Mouse (Mus musculus) limb, embryonic 14.5 days (tissue): ENCODE measurements at regions not wholly inside any gene's neighbourhood (a gene's known extent, or its start where the extent isn't known, plus 50 kb on each side); places are given as distances from the start of the nearest gene placed in this dataset.
"Not testable (repeated sequence)": the region's sequence is repeated elsewhere in the genome, so short reads cannot be mapped to it uniquely, and the experiment has no call there.

ENCODE experiments used
- ATAC-seq: fragments of 200-750 bp; cut with Nextera tagmentation; 2 replicates; pipeline ENCODE4 v1.8.0; 2017; ENCODE audit warnings: low read depth, moderate number of reproducible peaks, moderate TSS enrichment; ENCODE audit not compliant: low FRiP score
- DNase-seq: peaks from one replicate; pipeline ENCODE4 v3.0.0-alpha.2; 2015; ENCODE audit warnings: low spot score
- H3K27ac ChIP-seq: fragments of 300-500 bp; sonication (generic); replicated peaks from 2 replicates; pipeline ENCODE4 v1.5.1; 2014; ENCODE audit warnings: low read depth, mild to moderate bottlenecking, low read length, moderate library complexity, mixed read lengths
- H3K27me3 ChIP-seq: fragments of 300-500 bp; sonication (generic); 2 replicates; pipeline ENCODE4 v1.6.1; 2014; ENCODE audit warnings: low read length, mixed read lengths; ENCODE audit not compliant: control insufficient read depth, insufficient read depth
- H3K36me3 ChIP-seq: fragments of 300-500 bp; sonication (generic); 2 replicates; pipeline ENCODE4 v1.6.1; 2014; ENCODE audit warnings: mild to moderate bottlenecking, low read length, moderate library complexity, mixed read lengths; ENCODE audit not compliant: control insufficient read depth, insufficient read depth
- H3K4me1 ChIP-seq: fragments of 300-500 bp; sonication (generic); 2 replicates; pipeline ENCODE4 v1.6.1; 2014; ENCODE audit warnings: antibody characterized with exemption, low read length, mixed read lengths; ENCODE audit not compliant: control insufficient read depth, insufficient read depth
- H3K4me2 ChIP-seq: fragments of 300-500 bp; sonication (generic); replicated peaks from 2 replicates; pipeline ENCODE4 v1.6.1; 2014; ENCODE audit warnings: low read depth, mild to moderate bottlenecking, low read length, moderate library complexity; ENCODE audit not compliant: severe bottlenecking
- H3K4me3 ChIP-seq: fragments of 300-500 bp; sonication (generic); replicated peaks from 2 replicates; pipeline ENCODE4 v1.5.1; 2014; ENCODE audit warnings: low read length
- H3K9ac ChIP-seq: fragments of 300-500 bp; sonication (generic); 2 replicates; pipeline ENCODE4 v1.6.1; 2014; ENCODE audit warnings: mild to moderate bottlenecking, low read depth, low read length, moderate library complexity; ENCODE audit not compliant: severe bottlenecking
- H3K9me3 ChIP-seq: fragments of 300-500 bp; sonication (generic); 2 replicates; pipeline ENCODE4 v1.6.1; 2016; ENCODE audit warnings: low read length; ENCODE audit not compliant: control insufficient read depth
- POLR2A ChIP-seq: fragments of 200-500 bp; IDR thresholded peaks from 2 replicates; pipeline ENCODE4 v1.8.0; 2012; ENCODE audit warnings: inconsistent platforms, mild to moderate bottlenecking, moderate library complexity, borderline replicate concordance; ENCODE audit not compliant: insufficient read depth, insufficient read length; ENCODE audit errors: extremely low read depth
- WGBS: fragments of 180-500 bp; shearing (Covaris S2); extraction: QIAGEN DNeasy Blood & Tissue Kit; methylation state at CpG from one replicate; pipeline ENCODE4 v1.1.7; 2014; 5-methylcytosine and 5-hydroxymethylcytosine counted together

DNA sequence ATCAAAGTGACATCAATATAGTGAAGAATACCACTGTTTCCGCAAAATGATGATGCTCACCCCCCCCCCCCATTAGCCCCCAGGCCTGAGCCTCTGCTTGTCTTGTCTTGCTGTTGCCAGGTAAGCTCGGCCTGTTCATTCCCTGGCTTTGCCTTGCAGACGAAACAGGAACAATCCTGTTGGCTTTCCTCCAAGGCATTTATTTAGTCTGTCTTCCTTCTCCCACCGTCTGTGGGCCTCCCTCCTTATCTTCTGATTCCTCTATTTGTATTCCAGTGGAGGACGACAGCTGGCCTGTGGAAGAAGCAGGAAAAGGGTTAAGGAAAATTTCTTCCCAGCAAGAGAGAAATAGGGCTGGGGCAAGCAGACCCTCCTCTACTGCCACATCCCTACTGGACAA, 172.1 kb downstream of the Wdr11 start:
- no peak overlapping the region for H3K4me2 ChIP-seq
- peak; percentile 72 for DNase-seq
- no peak overlapping the region for H3K9ac ChIP-seq
- WGBS, result 41% methylated on average over 5 of the region's 5 CpGs
- no peak for TF ChIP-seq POLR2A
- no peak for ATAC-seq
- no peaks in the 10 kb centered on the region for H3K9me3 ChIP-seq
- H3K36me3 ChIP-seq, result no peaks in the 10 kb centered on the region
- H3K27me3 ChIP-seq, result no peaks in the 10 kb centered on the region
- H3K4me1 ChIP-seq, result no peaks in the 10 kb centered on the region
- no peak overlapping the region for H3K4me3 ChIP-seq
- H3K27ac ChIP-seq, result no peak overlapping the region

DNA sequence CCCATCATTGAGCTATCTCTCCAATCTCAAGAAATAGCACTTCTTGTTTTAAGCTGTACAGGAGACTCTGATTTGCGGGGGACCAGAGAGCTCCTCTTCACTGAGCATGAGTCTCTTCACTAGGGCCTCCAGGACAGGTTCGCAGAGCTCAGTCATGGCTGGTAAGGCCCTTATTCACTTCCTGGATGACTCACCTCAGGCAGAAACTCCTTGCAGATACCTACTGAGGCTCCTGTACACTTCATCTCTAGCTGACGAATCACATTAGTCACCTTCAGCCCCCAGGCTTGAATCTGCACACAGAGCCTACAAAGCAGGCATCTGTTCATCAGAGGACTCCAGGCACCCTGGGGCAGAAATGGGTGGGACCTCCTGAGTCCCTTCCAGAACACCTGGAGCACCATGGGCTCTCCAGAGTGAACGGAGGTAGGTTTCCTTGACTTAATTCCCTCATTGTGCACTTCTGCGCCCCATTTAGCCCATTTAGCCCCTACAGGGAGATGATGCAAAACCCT, 172.8 kb downstream of the Wdr11 start:
- no peak overlapping the region for H3K27ac ChIP-seq
- no peak for TF ChIP-seq POLR2A

DNA sequence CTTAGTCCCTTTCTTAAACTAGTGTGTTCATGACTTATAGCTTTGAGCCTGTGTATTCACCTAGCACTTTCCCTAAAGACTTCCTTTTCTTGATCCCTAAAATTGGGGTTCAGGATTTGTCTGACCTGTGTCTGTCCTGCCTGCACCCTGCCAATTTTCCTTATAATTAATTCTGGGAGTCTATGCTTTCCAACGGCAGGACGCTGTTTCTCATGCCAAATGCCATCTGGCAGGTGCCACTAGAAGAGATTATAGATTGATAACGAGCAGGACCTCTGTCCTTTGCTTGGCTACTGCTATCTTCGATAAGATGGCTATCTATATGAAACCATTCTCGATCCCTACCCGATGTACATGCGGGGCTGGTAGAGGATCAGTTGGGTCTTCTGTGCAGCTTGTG, 174.0 kb downstream of the Wdr11 start:
- H3K9ac ChIP-seq, result no peak overlapping the region
- H3K4me3 ChIP-seq, result no peak overlapping the region
- peaks cover 4% of the 10 kb centered on the region for H3K4me1 ChIP-seq
- no peak for TF ChIP-seq POLR2A
- no peaks in the 10 kb centered on the region for H3K9me3 ChIP-seq
- DNase-seq (no peak), ATAC-seq (no peak)
- no peak overlapping the region for H3K4me2 ChIP-seq
- WGBS, result 89% methylated on average over 7 of the region's 7 CpGs
- H3K27me3 ChIP-seq, result no peaks in the 10 kb centered on the region
- no peaks in the 10 kb centered on the region for H3K36me3 ChIP-seq
- H3K27ac ChIP-seq, result no peak overlapping the region

More for the DNA sequence above, 172.8 kb downstream of the Wdr11 start:
- DNase-seq (no peak), ATAC-seq (no peak)
- H3K27me3 ChIP-seq, result no peaks in the 10 kb centered on the region
- no peaks in the 10 kb centered on the region for H3K36me3 ChIP-seq
- H3K4me3 ChIP-seq, result no peak overlapping the region
- H3K4me1 ChIP-seq, result peaks cover 4% of the 10 kb centered on the region
- 84% methylated on average over 5 of the region's 5 CpGs for WGBS
- H3K4me2 ChIP-seq, result no peak overlapping the region
- no peaks in the 10 kb centered on the region for H3K9me3 ChIP-seq
- H3K9ac ChIP-seq, result no peak overlapping the region

DNA sequence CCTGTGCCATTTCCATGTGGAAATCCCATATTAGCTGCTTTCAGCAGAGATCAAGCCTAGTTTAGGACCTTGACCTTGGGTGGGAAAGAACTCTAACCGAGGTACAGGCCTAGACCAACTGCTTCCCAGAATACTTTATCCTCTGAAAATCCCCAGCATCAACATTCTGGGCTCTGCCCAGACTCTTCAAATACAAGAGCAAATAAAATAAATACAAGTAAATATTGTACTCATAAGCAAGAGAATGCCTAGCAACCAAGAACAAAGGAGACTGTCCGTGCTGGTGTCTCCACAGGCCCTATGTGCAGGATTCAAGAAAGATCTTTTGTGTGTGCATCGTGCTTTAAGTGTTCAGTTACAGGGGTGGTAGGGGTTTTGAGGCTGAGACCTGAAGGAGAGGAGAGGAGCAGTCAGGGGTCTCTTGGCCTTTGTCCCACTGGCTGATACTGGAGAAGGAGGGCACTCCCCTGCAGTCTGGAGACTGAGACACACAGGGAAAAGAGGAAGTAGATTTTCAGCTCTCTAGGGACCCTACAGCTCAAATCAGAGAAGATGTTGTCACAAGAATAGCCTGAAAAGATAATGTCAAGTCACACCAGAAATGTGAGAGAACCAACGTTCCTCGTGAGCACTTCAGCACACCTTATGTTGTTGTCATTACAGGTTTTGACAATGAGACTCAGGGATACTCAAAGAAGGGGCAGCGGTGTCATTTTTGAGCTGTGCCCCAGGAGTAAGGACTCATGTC, 174.6 kb downstream of the Wdr11 start:
- H3K9ac ChIP-seq, result no peak overlapping the region
- H3K36me3 ChIP-seq, result no peaks in the 10 kb centered on the region
- no peaks in the 10 kb centered on the region for H3K9me3 ChIP-seq
- WGBS, result 91% methylated on average over 6 of the region's 6 CpGs
- TF ChIP-seq POLR2A, result no peak
- H3K27ac ChIP-seq, result no peak overlapping the region
- DNase-seq (no peak), ATAC-seq (no peak)
- no peaks in the 10 kb centered on the region for H3K27me3 ChIP-seq
- H3K4me2 ChIP-seq, result no peak overlapping the region
- H3K4me3 ChIP-seq, result no peak overlapping the region
- H3K4me1 ChIP-seq, result peaks cover 4% of the 10 kb centered on the region

DNA sequence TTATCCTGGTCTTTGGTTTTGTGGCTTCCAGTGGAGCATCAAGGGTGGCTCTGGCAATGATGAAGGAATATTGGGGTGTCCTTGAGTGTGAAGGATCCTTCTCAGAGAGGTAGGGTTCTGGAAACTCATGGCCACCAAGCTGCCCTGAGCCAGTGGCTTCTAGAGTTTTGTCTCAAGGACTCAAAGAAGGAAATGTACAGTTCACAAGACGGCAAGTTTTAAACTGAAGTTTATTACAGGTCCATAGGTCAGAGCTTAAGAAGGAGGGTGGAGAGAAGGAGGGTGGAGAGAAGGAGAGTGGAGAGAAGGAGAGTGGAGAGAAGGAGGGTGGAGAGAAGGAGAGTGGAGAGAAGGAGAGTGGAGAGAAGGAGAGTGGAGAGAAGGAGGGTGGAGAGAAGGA, 178.0 kb downstream of the Wdr11 start:
- H3K9ac ChIP-seq, H3K27me3 ChIP-seq, DNase-seq, H3K4me3 ChIP-seq, H3K36me3 ChIP-seq, H3K4me2 ChIP-seq, ATAC-seq, H3K27ac ChIP-seq, H3K9me3 ChIP-seq: not testable (repeated sequence)
- H3K4me1 ChIP-seq, result peaks cover 23% of the 10 kb centered on the region
- WGBS, result 36% methylated on average over 1 of the region's 1 CpGs
